Mouse (Mus musculus) liver, embryonic 14.5 days (tissue): ENCODE results near the gene Ciao2b.

Experiments
- CTCF ChIP-seq: IDR thresholded peaks from 2 replicates; pipeline ENCODE4 v1.5.1; 2016; ENCODE audit warnings: antibody characterized with exemption, low read depth, control low read depth
- EP300 ChIP-seq: IDR thresholded peaks from 2 replicates; pipeline ENCODE4 v1.6.1; 2016; ENCODE audit warnings: antibody characterized with exemption, low read depth

- TF ChIP-seq CTCF, result no peak
- no peak; the same call in 1 of the 2 replicates for TF ChIP-seq EP300
These were observed 50.5 kb downstream of the Ciao2b start, which contains the start of gene Pdp2 for GRCm38 (mm10) chr8:104591133-104591834.
